ENCODE assay signal across 8 mouse cellular contexts in genomic region chr11:101784488-101785142, GRCm38 (mm10). TPM values are rescaled to one million over a fixed set of nuclear protein-coding genes. Genes with fewer than 3 reads are reported as not detected.
DNase-seq lines count a peak whose midpoint lies in the region; ATAC-seq and TF ChIP-seq lines count a peak whose summit lies in the region.

No protein-coding gene starts in this region.

- H3K36me3 ChIP-seq in heart, adult 2 months (ENCODE audit: control insufficient read depth, insufficient read depth, low read length): no peaks in the 10 kb centered on the region
- no peaks in the 10 kb centered on the region for H3K36me3 ChIP-seq in hindbrain, embryonic 11.5 days (ENCODE audit: control insufficient read depth, insufficient read depth, low read length)
- no peaks in the 10 kb centered on the region for H3K36me3 ChIP-seq in limb, embryonic 14.5 days (ENCODE audit: control insufficient read depth, insufficient read depth, low read length)
- H3K36me3 ChIP-seq in neural tube, embryonic 12.5 days: no peaks in the 10 kb centered on the region

- no peaks in the 10 kb centered on the region for H3K79me2 ChIP-seq in heart, adult 2 months (replicated peaks; ENCODE audit: control insufficient read depth, insufficient read depth, low read length)

- WGBS in heart, adult 2 months: under 1% methylated on average over 66 of the region's 67 CpGs
- under 1% methylated on average over 36 of the region's 67 CpGs for WGBS in hindbrain, embryonic 11.5 days
- 2% methylated on average over 37 of the region's 67 CpGs for WGBS in limb, embryonic 14.5 days
- WGBS in neural tube, embryonic 12.5 days: under 1% methylated on average over 67 of the region's 67 CpGs

- ATAC-seq in Patski: peak; percentile 45
- ATAC-seq in hindbrain, embryonic 11.5 days (ENCODE audit: low FRiP score): peak; percentile 63
- peak; percentile 60 for ATAC-seq in limb, embryonic 14.5 days (ENCODE audit: low FRiP score, low read depth)
- ATAC-seq in neural tube, embryonic 12.5 days (ENCODE audit: low FRiP score, low read depth): peak; percentile 71

- DNase-seq in heart, adult 2 months: peak in 1 of 2 experiments; percentile 22
- DNase-seq in heart, postnatal 36 days: no peak
- no peak for DNase-seq in Patski (ENCODE audit: low read depth, low spot score)
- peak; percentile 66 for DNase-seq in embryo, embryonic 9.5 days (ENCODE audit: extremely low spot score)
- peak; percentile 51 for DNase-seq in hindbrain, embryonic 11.5 days (ENCODE audit: low spot score)
- DNase-seq in limb, embryonic 14.5 days (ENCODE audit: low spot score): no peak
- DNase-seq in natural killer cell, adult 2 months (ENCODE audit: low spot score in 2 of 2): no peak

- TF ChIP-seq CTCF in heart, adult 2 months (IDR thresholded peaks at IDR 0.05): no peak
- TF ChIP-seq CTCF in Patski (IDR thresholded peaks at IDR 0.05): no peak

- CTCF ChIA-PET in Patski (lab: Charles Lee): interaction anchor here (1.1 to 1.6 kb wide), 2 partner anchors 13 to 18 kb away, joined by 3 read pairs; no protein-coding TSS in a partner anchor

- no peaks in the 10 kb centered on the region for H3K9me3 ChIP-seq in hindbrain, embryonic 11.5 days (ENCODE audit: control insufficient read depth, low read length)
- no peaks in the 10 kb centered on the region for H3K9me3 ChIP-seq in limb, embryonic 14.5 days (ENCODE audit: control insufficient read depth, low read length)
- no peaks in the 10 kb centered on the region for H3K9me3 ChIP-seq in neural tube, embryonic 12.5 days

- TF ChIP-seq EP300 in heart, adult 2 months (IDR thresholded peaks at IDR 0.05; ENCODE audit: insufficient read depth, low read depth, low read length): no peak

- H3K4me3 ChIP-seq in heart, adult 2 months: peak overlapping the region; percentile 60
- peak overlapping the region; percentile 44 for H3K4me3 ChIP-seq in hindbrain, embryonic 11.5 days (ENCODE audit: low read depth, low read length)
- peak overlapping the region; percentile 52 for H3K4me3 ChIP-seq in limb, embryonic 14.5 days (replicated peaks; ENCODE audit: low read length)
- H3K4me3 ChIP-seq in neural tube, embryonic 12.5 days: peak overlapping the region; percentile 46

- H3K9ac ChIP-seq in heart, adult 2 months (ENCODE audit: low read depth, low read length): peak overlapping the region; percentile 37
- peak overlapping the region; percentile 53 for H3K9ac ChIP-seq in hindbrain, embryonic 11.5 days (ENCODE audit: low read depth, low read length)
- peak overlapping the region; percentile 59 for H3K9ac ChIP-seq in limb, embryonic 14.5 days (ENCODE audit: low read depth, low read length, severe bottlenecking)
- H3K9ac ChIP-seq in neural tube, embryonic 12.5 days: peak overlapping the region; percentile 56

- intact Hi-C loops in heart, adult 2 months (cut with DNase I): no loop called here
- intact Hi-C loops in heart, postnatal 36 days (cut with DNase I): no loop called here

- H3K4me2 ChIP-seq in hindbrain, embryonic 11.5 days (replicated peaks; ENCODE audit: low read depth, low read length): peak overlapping the region; percentile 91
- peak overlapping the region; percentile 99 for H3K4me2 ChIP-seq in limb, embryonic 14.5 days (replicated peaks; ENCODE audit: low read depth, low read length, severe bottlenecking)
- H3K4me2 ChIP-seq in neural tube, embryonic 12.5 days (replicated peaks): peak overlapping the region; percentile 96

- no peaks in the 10 kb centered on the region for H3K27me3 ChIP-seq in heart, adult 2 months (ENCODE audit: control insufficient read depth, insufficient read depth, low read length)
- peaks cover 14% of the 10 kb centered on the region for H3K27me3 ChIP-seq in Patski
- peaks cover 73% of the 10 kb centered on the region for H3K27me3 ChIP-seq in hindbrain, embryonic 11.5 days (ENCODE audit: control insufficient read depth, insufficient read depth, low read length)
- H3K27me3 ChIP-seq in limb, embryonic 14.5 days (ENCODE audit: control insufficient read depth, insufficient read depth, low read length): peaks cover 32% of the 10 kb centered on the region
- H3K27me3 ChIP-seq in neural tube, embryonic 12.5 days (replicated peaks): peaks cover 67% of the 10 kb centered on the region

- peaks cover 4% of the 10 kb centered on the region for H3K4me1 ChIP-seq in heart, adult 2 months (ENCODE audit: control insufficient read depth, insufficient read depth, low read length)
- peaks cover 12% of the 10 kb centered on the region; the same call in 1 of the 2 replicates for H3K4me1 ChIP-seq in hindbrain, embryonic 11.5 days (replicated peaks; ENCODE audit: control insufficient read depth, insufficient read depth, low read length)
- H3K4me1 ChIP-seq in limb, embryonic 14.5 days (ENCODE audit: control insufficient read depth, insufficient read depth, low read length): peaks cover 10% of the 10 kb centered on the region; the same call in 1 of the 2 replicates
- peaks cover 19% of the 10 kb centered on the region for H3K4me1 ChIP-seq in neural tube, embryonic 12.5 days

- in situ Hi-C loops in Patski (cut with MboI; ENCODE audit: low pct_unique_long_range_greater_than_20kb): no loop called here

- H3K27ac ChIP-seq in heart, adult 2 months: no peak overlapping the region
- H3K27ac ChIP-seq in hindbrain, embryonic 11.5 days (ENCODE audit: low read depth, low read length): no peak overlapping the region
- peak overlapping the region; percentile 65 for H3K27ac ChIP-seq in limb, embryonic 14.5 days (replicated peaks; ENCODE audit: low read depth, low read length)
- no peak overlapping the region for H3K27ac ChIP-seq in neural tube, embryonic 12.5 days

- POLR2A ChIA-PET in Patski (lab: Charles Lee): interaction anchor here (0.8 kb wide), 1 partner anchor 9 kb away, joined by 5 read pairs; no protein-coding TSS in a partner anchor

- TF ChIP-seq POLR2A in heart, adult 2 months (IDR thresholded peaks at IDR 0.05; ENCODE audit: insufficient read depth, low read depth, low read length): no peak
- TF ChIP-seq POLR2A in limb, embryonic 14.5 days (IDR thresholded peaks at IDR 0.05; ENCODE audit: borderline replicate concordance, extremely low read depth, insufficient read depth, insufficient read length): no peak

RNA-seq across cellular contexts. Expression of gene Etv4, which starts 0.6 kb away (rescaled TPM):
- not detected for total RNA-seq in heart, adult 2 months (2021)
- 0.59 and 0.61 TPM in 2 replicates for polyA plus RNA-seq in heart, adult 2 months (2012; rRNA removed)
- under 1 TPM; 0.19 TPM for total RNA-seq in heart, postnatal 36 days (2021)
- polyA plus RNA-seq in Patski (2021): 51.2 TPM
- 4.6 and 5.7 TPM in 2 replicates for polyA plus RNA-seq in hindbrain, embryonic 11.5 days (2014; fragmentation: Nextera tagmentation; extraction: Ambion mirVana)
- polyA plus RNA-seq in limb, embryonic 14.5 days (2012; rRNA removed): 24.2 and 31.6 TPM in 2 replicates
- polyA plus RNA-seq in limb, embryonic 14.5 days (2014; fragmentation: Nextera tagmentation; extraction: Ambion mirVana): 9.4 and 11.7 TPM in 2 replicates
- polyA plus RNA-seq in neural tube, embryonic 12.5 days (2016; fragmentation: Nextera tagmentation; extraction: Ambion mirVana): 10.7 and 15.4 TPM in 2 replicates

RNA-seq across cellular contexts. Expression of gene Dhx8, which starts 51.9 kb away (rescaled TPM):
- total RNA-seq in heart, adult 2 months (2021): 10 to 100 TPM; 16.0 to 17.1 TPM
- polyA plus RNA-seq in heart, adult 2 months (2012; rRNA removed): 7.2 and 10.7 TPM in 2 replicates
- 10 to 100 TPM; 15.7 to 16.1 TPM for total RNA-seq in heart, postnatal 36 days (2021)
- polyA plus RNA-seq in Patski (2021): 24.8 TPM
- 37.0 and 39.9 TPM in 2 replicates for polyA plus RNA-seq in hindbrain, embryonic 11.5 days (2014; fragmentation: Nextera tagmentation; extraction: Ambion mirVana)
- 25.0 and 27.0 TPM in 2 replicates for polyA plus RNA-seq in limb, embryonic 14.5 days (2012; rRNA removed)
- polyA plus RNA-seq in limb, embryonic 14.5 days (2014; fragmentation: Nextera tagmentation; extraction: Ambion mirVana): 29.2 and 33.7 TPM in 2 replicates
- polyA plus RNA-seq in neural tube, embryonic 12.5 days (2016; fragmentation: Nextera tagmentation; extraction: Ambion mirVana): 40.0 and 43.2 TPM in 2 replicates

Comparison
In these comparisons a context has a peak if more than half of its experiments do, and no peak if none do; other contexts are left out.
1. DNase-seq: peak in embryo, embryonic 9.5 days (single experiment) and hindbrain, embryonic 11.5 days (single experiment); none in heart, postnatal 36 days (0 of 2), Patski (single experiment), limb, embryonic 14.5 days (single experiment) and natural killer cell, adult 2 months (0 of 2).
2. Peak in every context shown above with its lines, with median percentiles within 50 percentile points of each other: H3K4me3 ChIP-seq, H3K9ac ChIP-seq, ATAC-seq and H3K4me2 ChIP-seq.